In the genomic region with DNA sequence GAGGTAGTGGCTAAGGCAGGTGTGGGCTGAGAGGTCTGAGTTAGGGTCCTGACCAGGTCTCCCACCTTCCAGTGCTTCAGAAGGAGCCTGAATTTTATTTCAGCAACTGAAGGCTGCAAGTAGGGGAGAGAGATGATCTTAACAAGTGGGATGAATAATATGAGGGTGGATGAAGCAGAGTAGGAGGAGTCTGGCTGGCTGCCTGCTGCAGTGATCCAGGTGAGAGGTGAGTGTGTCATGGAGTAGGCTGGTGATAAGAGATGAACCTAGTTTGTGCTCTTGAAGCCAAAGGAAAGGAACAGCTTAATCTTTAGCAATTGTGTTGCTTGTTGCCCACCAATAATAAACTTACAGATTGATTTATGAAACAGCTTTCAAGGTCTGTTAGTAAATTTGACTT, we compare ENCODE assay signal across 22 mouse cellular contexts. TPM values are rescaled to one million over a fixed set of nuclear protein-coding genes. Genes with fewer than 3 reads are reported as not detected.
DNase-seq lines count a peak whose midpoint lies in the region; ATAC-seq and TF ChIP-seq lines count a peak whose summit lies in the region.
"Had no signal": no experiment of that assay in that cellular context is flagged by ENCODE, and none has a peak within 500 bp of the region (broad histone marks: within the 10 kb centered on the region; RNA-seq: fewer than 3 reads in every experiment).

No protein-coding gene starts in this region.

- H3K9me3 ChIP-seq in liver, embryonic 11.5 days (ENCODE audit: control insufficient read depth, low read length), result no peaks in the 10 kb centered on the region
- H3K9me3 ChIP-seq: embryonic facial prominence, embryonic 13.5 days; embryonic facial prominence, embryonic 15.5 days; forebrain, embryonic 10.5 days; forebrain, embryonic 12.5 days had no signal

- H3K4me2 ChIP-seq in liver, embryonic 11.5 days, result no peak overlapping the region
- H3K4me2 ChIP-seq: embryonic facial prominence, embryonic 13.5 days; embryonic facial prominence, embryonic 15.5 days; forebrain, embryonic 12.5 days had no signal

- DNase-seq in liver, adult 2 months (ENCODE audit: extremely low read depth, low read depth, low spot score), result peak; percentile 17
- no peak for DNase-seq in liver, embryonic 11.5 days (ENCODE audit: low spot score)
- DNase-seq in spleen, adult 2 months (ENCODE audit: low read depth in 1 of 2, low spot score in 2 of 2), result no peak
- no peak for DNase-seq in spleen, adult 18-20 months
- peak; percentile 34 for DNase-seq in brain, adult 2 months (ENCODE audit: low read depth, low spot score)
- peak; percentile 11 for DNase-seq in induced T-regulatory cell, adult 2 months (ENCODE audit: low read depth)
- no peak for DNase-seq in gastrocnemius, postnatal 25 days
- no peak for DNase-seq in cerebellum, adult 2 months
- DNase-seq: adrenal gland, adult 2 months; adrenal gland, postnatal 25 days; cerebellum, adult 11-12 months; cerebellum, adult 8-10 months; cerebellum, adult 9-11 months; cerebellum, postnatal 36 days; embryo, embryonic 11 days had no signal

- H3K4me3 ChIP-seq in liver, adult 2 months (ENCODE audit: insufficient read depth, low read depth, low read length), result no peak overlapping the region
- H3K4me3 ChIP-seq in liver, embryonic 11.5 days (ENCODE audit: low read depth, low read length), result no peak overlapping the region
- no peak overlapping the region for H3K4me3 ChIP-seq in spleen, adult 2 months (ENCODE audit: extremely low read depth, insufficient read depth, insufficient read length)
- H3K4me3 ChIP-seq in cerebellum, adult 2 months (replicated peaks; ENCODE audit: insufficient read depth, low read depth, low read length), result no peak overlapping the region
- H3K4me3 ChIP-seq: embryonic facial prominence, embryonic 13.5 days; embryonic facial prominence, embryonic 15.5 days; erythroblast, embryonic 14.5 days; forebrain, embryonic 10.5 days; forebrain, embryonic 12.5 days had no signal

- H3K27me3 ChIP-seq in liver, adult 2 months (ENCODE audit: control insufficient read depth, insufficient read depth, low read length), result no peaks in the 10 kb centered on the region
- no peaks in the 10 kb centered on the region for H3K27me3 ChIP-seq in liver, embryonic 11.5 days (replicated peaks; ENCODE audit: control insufficient read depth, insufficient read depth, low read length)
- no peaks in the 10 kb centered on the region for H3K27me3 ChIP-seq in spleen, adult 2 months (ENCODE audit: control insufficient read depth, insufficient read depth, low read length)
- no peaks in the 10 kb centered on the region for H3K27me3 ChIP-seq in cerebellum, adult 2 months (ENCODE audit: control insufficient read depth, insufficient read depth, low read length)
- H3K27me3 ChIP-seq: embryonic facial prominence, embryonic 13.5 days; embryonic facial prominence, embryonic 15.5 days had no signal

- H3K79me2 ChIP-seq in liver, adult 2 months (ENCODE audit: control insufficient read depth, insufficient read depth, low read length), result no peaks in the 10 kb centered on the region

- no peak for TF ChIP-seq POLR2A in liver, adult 2 months (IDR thresholded peaks at IDR 0.05; ENCODE audit: extremely low read depth, insufficient read depth, low read length)
- TF ChIP-seq POLR2A in spleen, adult 2 months (IDR thresholded peaks at IDR 0.05; ENCODE audit: low read depth, low read length), result no peak
- no peak for TF ChIP-seq POLR2A in cerebellum, adult 2 months (IDR thresholded peaks at IDR 0.05; ENCODE audit: borderline replicate concordance, insufficient read depth, low read length)

- no peak overlapping the region for H3K9ac ChIP-seq in liver, adult 2 months (ENCODE audit: low read depth, low read length)
- H3K9ac ChIP-seq in liver, embryonic 11.5 days (ENCODE audit: low read depth, low read length), result no peak overlapping the region
- H3K9ac ChIP-seq: embryonic facial prominence, embryonic 13.5 days; embryonic facial prominence, embryonic 15.5 days; forebrain, embryonic 12.5 days had no signal

- no peak for TF ChIP-seq CTCF in liver, adult 2 months (IDR thresholded peaks at IDR 0.05; ENCODE audit: low read depth, low read length)
- no peak for TF ChIP-seq CTCF in spleen, adult 2 months (IDR thresholded peaks at IDR 0.05; ENCODE audit: extremely low read depth, insufficient read depth, insufficient read length, insufficient replicate concordance)
- no peak for TF ChIP-seq CTCF in cerebellum, adult 2 months (IDR thresholded peaks at IDR 0.05; ENCODE audit: borderline replicate concordance, insufficient read depth, low read depth, low read length)

- ATAC-seq in liver, embryonic 11.5 days (replicated peaks; ENCODE audit: low FRiP score), result no peak
- ATAC-seq: forebrain, embryonic 14.5 days; forebrain, embryonic 16.5 days had no signal

- no peak overlapping the region for H3K27ac ChIP-seq in liver, adult 2 months (replicated peaks; ENCODE audit: insufficient read depth, low read depth, low read length)
- no peak overlapping the region for H3K27ac ChIP-seq in liver, embryonic 11.5 days (ENCODE audit: low read depth, low read length)
- H3K27ac ChIP-seq in spleen, adult 2 months (ENCODE audit: insufficient read depth, low read length), result peak overlapping the region; percentile 12; the same call in 1 of the 2 replicates
- H3K27ac ChIP-seq in cerebellum, adult 2 months (ENCODE audit: insufficient read depth, low read length), result no peak overlapping the region
- H3K27ac ChIP-seq: embryonic facial prominence, embryonic 13.5 days; embryonic facial prominence, embryonic 15.5 days; forebrain, embryonic 10.5 days; forebrain, embryonic 12.5 days had no signal

- H3K4me1 ChIP-seq in liver, adult 2 months (ENCODE audit: control insufficient read depth, insufficient read depth, low read length), result no peaks in the 10 kb centered on the region
- H3K4me1 ChIP-seq in liver, embryonic 11.5 days (replicated peaks; ENCODE audit: control insufficient read depth, insufficient read depth, low read length), result no peaks in the 10 kb centered on the region
- peaks cover 28% of the 10 kb centered on the region for H3K4me1 ChIP-seq in spleen, adult 2 months (ENCODE audit: control insufficient read depth, insufficient read depth, insufficient read length)
- no peaks in the 10 kb centered on the region for H3K4me1 ChIP-seq in cerebellum, adult 2 months (ENCODE audit: control insufficient read depth, insufficient read depth, low read length)

- no peaks in the 10 kb centered on the region for H3K36me3 ChIP-seq in liver, adult 2 months (ENCODE audit: control insufficient read depth, insufficient read depth, low read length)
- no peaks in the 10 kb centered on the region for H3K36me3 ChIP-seq in liver, embryonic 11.5 days (ENCODE audit: control insufficient read depth, insufficient read depth, low read length)
- no peaks in the 10 kb centered on the region for H3K36me3 ChIP-seq in spleen, adult 2 months (ENCODE audit: control insufficient read depth, insufficient read depth, low read length)
- H3K36me3 ChIP-seq: embryonic facial prominence, embryonic 13.5 days; embryonic facial prominence, embryonic 15.5 days; forebrain, embryonic 10.5 days; forebrain, embryonic 12.5 days had no signal

RNA-seq across cellular contexts. Expression of gene Stk17b, which starts 37.0 kb away (rescaled TPM):
- 6.7 and 7.2 TPM in 2 replicates for total RNA-seq in liver, adult 2 months (2014; rRNA removed)
- polyA plus RNA-seq in liver, adult 2 months (2012; rRNA removed), result 0.82 and 1.00 TPM in 2 replicates
- 15.0 and 18.2 TPM in 2 replicates for polyA plus RNA-seq in liver, embryonic 11.5 days (2014; fragmentation: Nextera tagmentation; extraction: Ambion mirVana)
- 25.7 and 30.0 TPM in 2 replicates for polyA plus RNA-seq in spleen, adult 2 months (2012; rRNA removed)
- 1 to 10 TPM; 4.6 to 5.8 TPM for total RNA-seq in gastrocnemius, postnatal 25 days (2021)
- polyA plus RNA-seq in cerebellum, adult 2 months (2012; rRNA removed), result 25.2 and 28.1 TPM in 2 replicates

Comparison
In these comparisons a context has a peak if more than half of its experiments do, and no peak if none do; other contexts are left out.
1. DNase-seq: peak in liver, adult 2 months (single experiment), brain, adult 2 months (single experiment) and induced T-regulatory cell, adult 2 months (single experiment); none in liver, embryonic 11.5 days (single experiment), spleen, adult 2 months (0 of 2), spleen, adult 18-20 months (0 of 2), gastrocnemius, postnatal 25 days (single experiment) and cerebellum, adult 2 months (0 of 2).